Mouse (Mus musculus) forebrain, embryonic 14.5 days (tissue): ENCODE measurements around the gene Eif4e3. TPM values are rescaled to one million over a fixed set of nuclear protein-coding genes. Genes with fewer than 3 reads are reported as not detected.

Experiments used
- ATAC-seq: fragments of 200-750 bp; cut with Nextera tagmentation; 2 replicates; pipeline ENCODE4 v1.8.0; 2017; ENCODE audit warnings: mild to moderate bottlenecking, moderate library complexity
- DNase-seq: peaks from one replicate; pipeline ENCODE4 v3.0.0-alpha.2; 2015; ENCODE audit warnings: low spot score
- H3K27ac ChIP-seq: fragments of 300-500 bp; sonication (generic); 2 replicates; pipeline ENCODE4 v1.5.1; 2014; ENCODE audit warnings: low read depth, mild to moderate bottlenecking, control low read depth, low read length, moderate library complexity
- H3K27me3 ChIP-seq: fragments of 300-500 bp; sonication (generic); replicated peaks from 2 replicates; pipeline ENCODE4 v1.6.1; 2014; ENCODE audit warnings: low read length, control low read depth, mixed read lengths; ENCODE audit not compliant: control insufficient read depth, insufficient read depth
- H3K36me3 ChIP-seq: fragments of 300-500 bp; sonication (generic); 2 replicates; pipeline ENCODE4 v1.6.1; 2014; ENCODE audit warnings: low read length, control low read depth; ENCODE audit not compliant: control insufficient read depth, insufficient read depth
- H3K4me1 ChIP-seq: fragments of 300-500 bp; sonication (generic); 2 replicates; pipeline ENCODE4 v1.6.1; 2014; ENCODE audit warnings: antibody characterized with exemption, low read length, control low read depth; ENCODE audit not compliant: control insufficient read depth, insufficient read depth
- H3K4me2 ChIP-seq: fragments of 300-500 bp; sonication (generic); 2 replicates; pipeline ENCODE4 v1.6.1; 2014; ENCODE audit warnings: mild to moderate bottlenecking, control low read depth, low read length
- H3K4me3 ChIP-seq: fragments of 300-500 bp; sonication (generic); 2 replicates; pipeline ENCODE4 v1.5.1; 2014; ENCODE audit warnings: low read depth, low read length, control low read depth
- H3K9ac ChIP-seq: fragments of 300-500 bp; sonication (generic); 2 replicates; pipeline ENCODE4 v1.6.1; 2014; ENCODE audit warnings: mild to moderate bottlenecking, low read length, control low read depth, moderate library complexity
- H3K9me3 ChIP-seq: fragments of 300-500 bp; sonication (generic); replicated peaks from 2 replicates; pipeline ENCODE4 v1.6.1; 2016; ENCODE audit warnings: low read length, control low read depth, mixed read lengths; ENCODE audit not compliant: control insufficient read depth
- WGBS: fragments of 180-500 bp; shearing (Covaris S2); extraction: QIAGEN DNeasy Blood & Tissue Kit; methylation state at CpG from one replicate; pipeline ENCODE4 v1.1.7; 2014; 5-methylcytosine and 5-hydroxymethylcytosine counted together
- polyA plus RNA-seq: library from polyadenylated mRNA; unstranded; fragments of >200 nt; fragmentation: Nextera tagmentation; extraction: Ambion mirVana; gene quantifications from 2 replicates; pipeline ENCODE4 v1.2.1, GENCODE M21; 2014

The Eif4e3 gene
- polyA plus RNA-seq, 1 experiment from 2014 or later: 9.5 TPM

DNA sequence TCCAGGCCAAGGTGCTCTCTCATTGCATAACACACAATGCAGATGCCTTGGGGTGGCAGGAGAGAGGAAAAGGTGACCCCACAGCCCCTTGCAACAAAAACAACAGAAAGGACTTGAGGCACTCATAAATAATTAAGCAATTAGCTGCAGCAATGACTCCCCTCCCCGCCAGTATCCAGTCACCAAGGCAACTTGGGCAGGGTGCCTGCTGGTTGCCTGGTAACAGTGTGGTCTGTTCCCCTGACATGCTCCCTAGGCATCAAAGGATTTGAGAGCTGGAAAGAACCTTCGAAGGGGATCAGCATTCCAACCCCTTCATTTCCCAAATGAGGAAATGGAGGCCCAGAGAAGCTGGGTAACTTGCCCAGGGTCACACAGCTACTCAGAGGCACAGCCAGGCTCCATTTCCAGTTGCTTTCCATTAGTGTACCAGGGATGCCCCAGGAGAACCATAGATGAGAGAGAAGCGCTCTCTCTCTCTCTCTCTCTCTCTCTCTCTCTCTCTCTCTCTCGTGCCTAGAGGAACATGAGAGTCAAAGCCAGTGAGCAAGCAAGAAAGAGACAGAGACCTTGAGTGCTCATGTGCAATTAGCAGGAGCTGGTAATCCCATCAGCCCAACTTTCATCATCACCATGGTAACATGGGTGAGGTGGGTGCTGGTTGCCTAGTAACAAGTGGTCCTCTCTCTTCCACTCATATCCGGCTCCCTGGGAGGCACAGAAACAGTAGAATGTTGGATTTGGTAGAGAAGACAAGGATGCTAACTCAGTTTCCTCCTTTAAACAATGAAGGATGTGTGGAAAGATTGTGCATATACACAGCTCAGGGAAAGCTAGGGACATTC is 3.1 kb upstream of the Eif4e3 start:
- Histone ChIP-seq H3K9me3 (no peaks in the 10 kb centered on the region), H3K27ac (peak overlapping the region; percentile 84), H3K36me3 (no peaks in the 10 kb centered on the region), H3K4me3 (0 out of 2 replicates have a peak overlapping the region, but pooled peaks have one; percentile 6), H3K4me1 (peaks cover 39% of the 10 kb centered on the region), H3K27me3 (no peaks in the 10 kb centered on the region), H3K9ac (peak overlapping the region; percentile 26; the same call in 1 of the 2 replicates), H3K4me2 (peak overlapping the region; percentile 39)
- DNase-seq (peak; percentile 97), ATAC-seq (peak; percentile 87)
- 13% methylated on average over 5 of the region's 5 CpGs for WGBS

DNA sequence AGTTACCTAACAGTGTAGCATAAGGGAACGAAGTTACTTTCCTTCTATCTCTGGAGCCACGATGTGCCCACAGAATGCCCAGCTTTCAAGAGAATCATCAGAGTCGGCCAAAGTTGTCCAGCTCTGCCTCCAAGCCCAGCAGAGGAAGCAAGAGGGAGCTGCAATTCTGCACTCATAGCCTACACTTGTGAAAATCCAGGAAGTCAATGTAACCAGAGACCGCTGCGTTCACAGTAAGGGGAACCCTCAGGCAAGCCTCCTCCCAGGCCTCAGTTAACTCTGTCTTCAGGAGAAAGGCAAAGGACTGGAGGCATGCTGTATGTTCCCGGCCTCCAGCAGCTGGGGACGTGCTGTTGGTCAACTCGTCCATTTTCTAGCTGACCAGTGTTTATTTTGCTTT is 719 bp upstream of the Eif4e3 start:
- ATAC-seq (no peak), DNase-seq (no peak)
- Histone ChIP-seq H3K27ac (peak overlapping the region; percentile 67; the same call in 1 of the 2 replicates), H3K9ac (peak overlapping the region; percentile 90; the same call in 1 of the 2 replicates), H3K27me3 (no peaks in the 10 kb centered on the region), H3K4me3 (peak overlapping the region; percentile 73), H3K9me3 (no peaks in the 10 kb centered on the region), H3K4me2 (peak overlapping the region; percentile 91), H3K4me1 (peaks cover 34% of the 10 kb centered on the region), H3K36me3 (no peaks in the 10 kb centered on the region)
- 52% methylated on average over 8 of the region's 8 CpGs for WGBS

DNA sequence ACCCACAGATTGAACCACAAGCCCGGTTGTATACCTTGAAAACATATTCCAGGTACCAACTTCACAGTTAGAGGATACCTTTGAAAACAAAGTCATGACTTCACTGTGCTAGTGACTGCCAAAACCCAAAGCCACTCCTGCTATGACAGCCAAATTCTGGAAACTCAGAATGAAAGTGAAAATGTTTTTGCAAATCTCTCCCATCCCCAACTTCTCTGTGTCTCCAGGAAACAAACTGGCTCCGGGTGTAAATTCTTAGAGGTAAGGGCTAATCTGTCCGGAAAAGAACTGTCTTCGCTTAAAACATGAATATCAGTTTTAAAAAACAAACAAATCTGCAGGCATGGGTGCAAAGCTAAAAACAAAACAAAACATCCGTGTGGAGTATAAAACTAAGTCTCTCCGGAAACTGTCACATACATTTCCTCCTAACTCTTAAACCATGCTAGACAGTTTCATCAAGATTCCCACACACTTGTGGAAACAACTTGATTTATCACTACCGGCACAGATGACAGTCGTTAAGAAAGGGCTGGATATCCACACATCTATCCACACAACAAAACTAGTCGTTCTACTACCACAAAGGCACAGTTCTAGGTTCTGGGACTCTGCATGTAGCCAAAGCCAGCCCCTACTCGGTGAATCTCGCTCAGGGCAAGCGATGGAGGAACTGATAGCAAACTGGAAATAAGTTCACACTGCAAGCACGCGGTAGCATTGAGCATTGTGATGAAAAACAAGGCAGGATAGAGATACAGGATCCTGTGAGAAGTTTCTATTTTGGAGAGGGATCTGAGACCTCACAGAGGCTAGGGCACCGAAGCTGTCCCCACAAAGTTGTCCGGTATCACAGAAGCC is 884 bp downstream of the Eif4e3 start:
- no peak overlapping the region for H3K27ac ChIP-seq
- H3K4me1 ChIP-seq: peaks cover 29% of the 10 kb centered on the region
- no peaks in the 10 kb centered on the region for H3K36me3 ChIP-seq
- ATAC-seq: no peak
- no peaks in the 10 kb centered on the region for H3K27me3 ChIP-seq
- DNase-seq: no peak
- WGBS: 36% methylated on average over 16 of the region's 16 CpGs
- no peaks in the 10 kb centered on the region for H3K9me3 ChIP-seq
- peak overlapping the region; percentile 73 for H3K4me3 ChIP-seq
- H3K9ac ChIP-seq: peak overlapping the region; percentile 90
- peak overlapping the region; percentile 91 for H3K4me2 ChIP-seq

DNA sequence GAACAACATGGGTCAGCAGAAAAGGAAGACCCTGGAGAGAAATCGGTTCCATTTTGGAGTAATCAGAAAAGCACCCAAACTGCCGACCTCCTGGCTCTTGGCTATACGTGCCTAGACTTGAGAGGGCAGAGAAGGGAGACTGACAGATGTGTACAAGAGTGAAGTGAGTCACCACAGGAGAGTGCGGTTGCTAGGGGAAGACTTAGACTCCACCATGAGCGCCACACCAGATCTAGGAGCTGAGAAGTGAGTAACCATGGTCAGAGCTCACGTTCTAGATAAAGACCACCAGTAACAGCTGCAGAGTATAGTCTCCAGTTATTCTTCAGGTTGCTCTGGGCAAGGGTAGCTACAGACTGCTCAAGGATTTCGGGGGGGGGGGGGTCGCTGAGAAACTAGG is 3.3 kb downstream of the Eif4e3 start:
- Histone ChIP-seq H3K9me3 (no peaks in the 10 kb centered on the region), H3K27ac (no peak overlapping the region), H3K9ac (no peak overlapping the region), H3K36me3 (no peaks in the 10 kb centered on the region), H3K4me3 (no peak overlapping the region), H3K4me2 (no peak overlapping the region), H3K27me3 (no peaks in the 10 kb centered on the region), H3K4me1 (peaks cover 11% of the 10 kb centered on the region; the same call in 1 of the 2 replicates)
- DNase-seq (no peak), ATAC-seq (no peak)
- WGBS: 77% methylated on average over 8 of the region's 8 CpGs

DNA sequence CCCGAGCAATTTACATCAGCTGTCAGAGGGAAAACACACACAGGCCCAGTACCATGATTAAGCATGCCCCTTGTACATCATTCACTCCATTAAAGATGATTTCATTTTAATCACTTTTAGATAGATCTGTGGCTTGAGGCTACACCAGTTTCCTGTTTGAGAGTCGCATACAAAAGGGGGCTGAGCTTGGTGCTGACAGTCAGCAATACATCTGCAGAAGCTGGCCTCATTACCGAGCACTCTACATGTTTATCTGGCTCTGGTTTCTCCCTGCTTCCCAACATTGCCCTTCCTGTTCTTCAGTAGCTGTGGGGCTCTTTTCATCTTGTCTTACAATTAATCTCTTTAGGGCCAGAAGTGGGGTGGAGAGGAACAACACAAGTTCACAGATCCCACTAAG is 6.1 kb downstream of the Eif4e3 start:
- ATAC-seq: no peak
- H3K27ac ChIP-seq: peak overlapping the region; percentile 14; the same call in 1 of the 2 replicates

DNA sequence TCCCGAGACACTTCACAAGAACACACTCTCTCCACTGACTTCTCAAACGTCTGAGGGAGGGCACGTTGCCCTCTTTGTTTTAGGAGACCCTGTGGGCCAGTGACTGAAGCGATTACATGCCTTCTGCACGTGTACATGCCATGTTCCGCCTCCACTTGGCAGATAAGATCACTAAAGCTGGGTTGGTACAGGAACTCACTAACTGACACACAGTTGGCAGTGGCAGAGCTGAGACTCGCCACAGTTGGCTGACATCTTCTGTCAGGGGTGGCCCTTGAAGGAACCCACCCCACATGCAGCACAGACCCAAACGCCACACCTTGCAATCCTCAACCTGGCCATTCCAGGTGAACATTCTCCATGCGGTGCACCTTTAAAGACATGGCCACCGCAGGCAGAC is 8.0 kb downstream of the Eif4e3 start:
- H3K4me2 ChIP-seq: no peak overlapping the region
- no peak overlapping the region for H3K27ac ChIP-seq
- DNase-seq (no peak), ATAC-seq (no peak)
- no peaks in the 10 kb centered on the region for H3K4me1 ChIP-seq
- no peaks in the 10 kb centered on the region for H3K27me3 ChIP-seq
- 82% methylated on average over 10 of the region's 10 CpGs for WGBS
- H3K4me3 ChIP-seq: no peak overlapping the region
- H3K36me3 ChIP-seq: no peaks in the 10 kb centered on the region
- H3K9me3 ChIP-seq: no peaks in the 10 kb centered on the region
- no peak overlapping the region for H3K9ac ChIP-seq

More for the DNA sequence above, 6.1 kb downstream of the Eif4e3 start:
- no peak overlapping the region for H3K4me3 ChIP-seq
- no peaks in the 10 kb centered on the region; the same call in 1 of the 2 replicates for H3K4me1 ChIP-seq
- WGBS: 62% methylated on average over 3 of the region's 3 CpGs
- H3K36me3 ChIP-seq: no peaks in the 10 kb centered on the region
- H3K27me3 ChIP-seq: no peaks in the 10 kb centered on the region
- DNase-seq: no peak
- H3K9me3 ChIP-seq: no peaks in the 10 kb centered on the region
- no peak overlapping the region for H3K9ac ChIP-seq
- H3K4me2 ChIP-seq: no peak overlapping the region

DNA sequence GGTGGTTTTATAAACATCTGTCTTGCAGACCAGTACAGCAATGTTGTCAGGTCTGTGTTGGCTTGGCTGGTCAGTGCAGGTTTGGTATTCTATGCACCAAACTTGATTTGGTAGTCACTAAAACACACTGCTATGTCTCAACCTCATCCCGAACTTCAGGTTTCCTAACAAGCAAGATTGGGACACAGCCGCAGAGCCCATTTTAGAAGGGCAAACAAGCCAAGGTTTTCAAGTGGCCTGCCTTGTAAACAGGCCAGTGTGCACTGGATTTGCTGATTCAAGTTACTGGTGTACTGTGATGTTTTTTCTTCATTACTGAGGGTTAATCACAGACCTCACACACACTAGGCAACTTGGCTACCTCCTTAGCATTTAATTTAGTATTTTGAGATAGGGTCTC is 10.5 kb downstream of the Eif4e3 start:
- Histone ChIP-seq H3K4me2 (no peak overlapping the region), H3K27me3 (no peaks in the 10 kb centered on the region), H3K9ac (no peak overlapping the region), H3K9me3 (no peaks in the 10 kb centered on the region), H3K36me3 (no peaks in the 10 kb centered on the region), H3K4me3 (no peak overlapping the region), H3K4me1 (no peaks in the 10 kb centered on the region), H3K27ac (no peak overlapping the region)
- DNase-seq (no peak), ATAC-seq (no peak)
- 99% methylated on average over 2 of the region's 2 CpGs for WGBS

DNA sequence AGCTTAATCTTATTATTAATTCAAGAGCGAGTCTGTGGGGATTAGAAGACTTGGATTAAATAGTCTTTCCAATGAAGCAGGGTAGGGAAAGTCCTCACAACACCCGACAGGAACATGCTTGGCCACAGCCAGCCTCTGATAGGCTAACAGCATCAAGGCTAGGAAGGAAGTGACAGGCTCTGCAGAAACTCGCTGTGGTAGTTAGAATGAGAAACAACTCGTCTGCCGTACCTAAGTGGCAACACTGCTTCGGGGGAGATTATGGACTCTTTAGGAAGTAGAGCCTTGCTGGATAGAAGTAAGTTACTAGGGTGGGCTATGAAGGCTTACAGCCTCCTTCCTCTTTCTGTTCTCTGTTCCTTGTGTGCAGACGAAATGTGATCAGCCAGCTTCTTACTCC is 11.1 kb downstream of the Eif4e3 start:
- Histone ChIP-seq H3K9me3 (no peaks in the 10 kb centered on the region), H3K4me2 (no peak overlapping the region), H3K36me3 (no peaks in the 10 kb centered on the region), H3K9ac (no peak overlapping the region), H3K4me1 (no peaks in the 10 kb centered on the region), H3K4me3 (no peak overlapping the region), H3K27ac (no peak overlapping the region), H3K27me3 (no peaks in the 10 kb centered on the region)
- no peak for ATAC-seq
- WGBS: 64% methylated on average over 7 of the region's 7 CpGs
- DNase-seq: no peak
